Mouse (Mus musculus) erythroblast, embryonic 14.5 days (primary cell): ENCODE measurements around the gene Grm2.

Experiments used
- GATA1 ChIP-seq: IDR thresholded peaks from 2 replicates; pipeline ENCODE4 v1.6.1; 2012; ENCODE audit warnings: low read length, inconsistent platforms, mixed read lengths
- TAL1 ChIP-seq: IDR thresholded peaks from 3 replicates; pipeline ENCODE4 v1.6.1; 2012; ENCODE audit warnings: low read length, inconsistent platforms, mixed read lengths

DNA sequence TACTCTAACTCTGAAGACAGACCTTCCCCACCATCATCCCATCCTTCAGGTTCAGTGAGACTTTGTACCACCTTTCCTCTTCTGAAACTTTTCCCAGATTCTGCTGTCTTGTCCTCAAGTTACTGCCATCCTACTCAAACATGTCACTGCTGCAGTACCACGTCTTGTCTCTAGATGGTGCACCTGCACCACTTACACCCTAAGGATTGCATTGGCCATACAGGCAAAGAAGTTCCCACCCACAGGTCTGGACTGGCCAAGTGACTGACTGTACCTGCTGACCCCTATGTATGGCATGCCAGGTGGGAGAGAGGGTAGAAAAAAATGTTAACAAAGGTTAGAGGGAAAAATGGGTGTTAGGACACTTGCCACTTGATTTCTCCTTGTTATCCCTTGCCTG, 19.6 kb upstream of the Grm2 start:
- no peak for TF ChIP-seq TAL1
- TF ChIP-seq GATA1, result no peak
